Mouse (Mus musculus): Measurements from ENCODE around the gene Etv6.

DNA sequence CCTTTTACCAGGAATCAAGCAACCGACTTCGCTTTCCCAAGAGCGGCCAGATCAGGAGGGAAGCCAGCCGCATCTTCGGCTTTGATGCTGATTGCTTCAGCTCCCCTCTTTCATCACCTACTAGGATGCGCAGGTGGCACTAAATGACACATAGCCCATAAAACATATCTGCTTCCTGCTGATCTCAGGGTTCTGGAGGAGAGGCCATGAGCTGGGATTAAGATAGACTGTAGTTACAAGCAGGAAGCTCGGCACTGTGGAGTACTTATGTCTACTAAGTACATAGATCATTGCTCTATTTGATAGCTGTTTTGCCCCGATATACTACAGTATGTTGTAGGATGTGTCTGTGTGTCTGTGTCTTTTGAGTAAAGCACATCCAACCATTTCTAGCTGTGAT is 68.0 kb downstream of the Etv6 start:
- TF ChIP-seq CTCF (IDR thresholded peaks at IDR 0.05; ENCODE audit: low read depth), result no peak
- no peak for TF ChIP-seq EP300 (IDR thresholded peaks at IDR 0.05; ENCODE audit: low read depth)
